Mouse (Mus musculus): ENCODE measurements around the gene Elf1. TPM values are rescaled to one million over a fixed set of nuclear protein-coding genes. Genes with fewer than 3 reads are reported as not detected.
"Not testable (repeated sequence)": the region's sequence is repeated elsewhere in the genome, so short reads cannot be mapped to it uniquely, and the experiment has no call there.

Gene Elf1
- polyA plus RNA-seq (2014; fragmentation: Nextera tagmentation; extraction: Ambion mirVana): 13.9 and 18.5 TPM in 2 replicates

DNA sequence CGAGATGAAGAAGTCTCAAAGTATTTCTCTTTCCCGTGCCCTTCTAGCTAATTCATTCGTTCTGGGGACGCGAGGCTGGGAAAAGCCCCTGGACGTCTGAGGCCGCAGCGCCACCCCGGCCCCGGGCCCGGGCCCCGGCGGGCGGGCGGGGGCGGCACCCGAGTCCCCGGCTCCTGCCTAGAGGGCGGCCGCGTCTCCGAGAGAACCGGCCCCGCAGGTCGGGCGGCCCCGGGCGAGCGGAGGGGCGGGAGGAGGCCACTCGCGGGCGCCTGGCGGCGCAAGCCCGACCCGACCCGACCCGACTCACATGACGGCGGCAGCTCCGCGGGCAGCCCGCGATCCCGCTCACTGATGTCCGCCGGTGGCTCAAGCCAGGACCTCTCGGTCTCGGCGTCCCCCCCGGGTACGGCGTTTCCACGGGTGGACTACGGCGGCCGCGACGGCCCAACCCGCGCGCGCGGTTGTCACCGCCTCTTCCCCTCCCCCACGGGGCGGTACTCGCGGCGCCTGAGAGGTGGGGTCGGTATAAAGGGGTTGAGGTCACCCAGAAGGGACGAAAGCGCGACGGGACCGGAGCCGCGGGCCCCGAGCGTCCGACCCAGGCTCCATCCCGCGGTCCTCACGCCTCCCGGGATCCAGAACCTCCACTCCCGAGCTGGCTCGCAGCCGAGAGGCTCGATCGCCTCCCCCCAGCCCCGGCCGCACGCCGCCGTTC lies at the start of gene Elf1:
TSS of gene Elf1 (plus strand) at position 571 of the 715 bp plus-strand sequence.
- H3K27me3 ChIP-seq (ENCODE audit: control insufficient read depth, insufficient read depth, low read length): no peaks in the 10 kb centered on the region
- peak within 1 kb of the TSS; percentile 99 for H3K27ac ChIP-seq (ENCODE audit: low read depth, low read length)
- peak; percentile 85 for ATAC-seq (ENCODE audit: low FRiP score, low TSS enrichment)
- under 1% methylated on average over 52 of the region's 96 CpGs for WGBS
- peaks cover 20% of the 10 kb centered on the region for H3K4me1 ChIP-seq (ENCODE audit: control insufficient read depth, insufficient read depth, low read length)
- H3K36me3 ChIP-seq (ENCODE audit: control insufficient read depth, insufficient read depth, low read length): peaks cover 11% of the 10 kb centered on the region
- H3K9me3 ChIP-seq (ENCODE audit: control insufficient read depth, low read length): no peaks in the 10 kb centered on the region
- H3K9ac ChIP-seq (ENCODE audit: low read depth, low read length): peak within 1 kb of the TSS; percentile 95
- H3K4me2 ChIP-seq (replicated peaks; ENCODE audit: low read depth, low read length): peak within 1 kb of the TSS; percentile 81
- peak within 1 kb of the TSS; percentile 87 for H3K4me3 ChIP-seq (ENCODE audit: low read length)

DNA sequence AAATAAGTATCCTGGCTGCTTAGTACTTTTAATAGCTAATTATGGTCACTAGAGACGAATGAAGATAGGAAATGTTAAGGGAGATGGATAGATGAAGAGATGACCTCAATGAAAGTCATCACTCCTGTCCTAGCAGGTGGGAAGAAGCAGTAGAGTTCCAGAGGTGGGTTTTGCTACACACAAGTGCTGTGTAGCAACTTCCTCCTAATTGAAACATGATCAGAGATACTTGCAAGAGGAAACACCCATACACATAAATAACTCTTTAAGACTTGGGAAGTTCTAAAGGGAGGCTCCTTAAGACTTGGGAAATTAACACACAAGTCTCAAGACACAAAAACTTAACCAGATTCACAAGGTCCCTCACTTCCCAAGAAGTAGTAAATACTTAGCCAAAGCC lies 46.9 kb upstream of the Elf1 start:
- Histone ChIP-seq H3K9ac (ENCODE audit: low read depth, low read length) (no peak overlapping the region), H3K27me3 (ENCODE audit: control insufficient read depth, insufficient read depth, low read length) (no peaks in the 10 kb centered on the region), H3K4me2 (replicated peaks; ENCODE audit: low read depth, low read length) (no peak overlapping the region), H3K9me3 (ENCODE audit: control insufficient read depth, low read length) (no peaks in the 10 kb centered on the region), H3K27ac (ENCODE audit: low read depth, low read length) (no peak overlapping the region), H3K4me3 (ENCODE audit: low read length) (no peak overlapping the region), H3K4me1 (ENCODE audit: control insufficient read depth, insufficient read depth, low read length) (no peaks in the 10 kb centered on the region), H3K36me3 (ENCODE audit: control insufficient read depth, insufficient read depth, low read length) (no peaks in the 10 kb centered on the region)
- 69% methylated on average over 1 of the region's 1 CpGs for WGBS
- no peak for ATAC-seq (ENCODE audit: low FRiP score, low TSS enrichment)

DNA sequence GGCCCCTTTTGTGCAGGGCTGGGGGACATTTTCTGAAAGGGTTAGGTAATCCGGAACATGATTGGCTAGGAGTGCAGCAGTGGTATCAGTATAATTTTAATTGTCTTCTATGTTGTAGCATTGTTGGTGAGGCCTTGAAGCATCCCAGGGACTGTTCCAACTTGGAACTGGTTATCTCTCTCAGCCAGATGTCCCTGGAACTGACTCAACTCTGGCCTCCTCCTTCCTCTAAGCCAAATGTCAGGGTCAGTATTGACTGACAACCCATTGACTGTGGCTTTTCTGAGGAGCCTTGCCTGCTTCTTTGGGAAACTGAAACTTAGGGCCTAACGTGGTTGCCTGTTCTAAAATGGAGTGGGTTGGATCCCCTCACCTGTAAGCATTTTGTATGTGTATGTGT lies 40.3 kb upstream of the Elf1 start:
- Histone ChIP-seq H3K4me2 (replicated peaks; ENCODE audit: low read depth, low read length) (no peak overlapping the region), H3K27ac (ENCODE audit: low read depth, low read length) (no peak overlapping the region), H3K4me3 (ENCODE audit: low read length) (no peak overlapping the region), H3K27me3 (ENCODE audit: control insufficient read depth, insufficient read depth, low read length) (no peaks in the 10 kb centered on the region), H3K9ac (ENCODE audit: low read depth, low read length) (no peak overlapping the region), H3K9me3 (ENCODE audit: control insufficient read depth, low read length) (no peaks in the 10 kb centered on the region), H3K4me1 (ENCODE audit: control insufficient read depth, insufficient read depth, low read length) (no peaks in the 10 kb centered on the region), H3K36me3 (ENCODE audit: control insufficient read depth, insufficient read depth, low read length) (no peaks in the 10 kb centered on the region)
- 90% methylated on average over 2 of the region's 2 CpGs for WGBS
- no peak for ATAC-seq (ENCODE audit: low FRiP score, low TSS enrichment)

DNA sequence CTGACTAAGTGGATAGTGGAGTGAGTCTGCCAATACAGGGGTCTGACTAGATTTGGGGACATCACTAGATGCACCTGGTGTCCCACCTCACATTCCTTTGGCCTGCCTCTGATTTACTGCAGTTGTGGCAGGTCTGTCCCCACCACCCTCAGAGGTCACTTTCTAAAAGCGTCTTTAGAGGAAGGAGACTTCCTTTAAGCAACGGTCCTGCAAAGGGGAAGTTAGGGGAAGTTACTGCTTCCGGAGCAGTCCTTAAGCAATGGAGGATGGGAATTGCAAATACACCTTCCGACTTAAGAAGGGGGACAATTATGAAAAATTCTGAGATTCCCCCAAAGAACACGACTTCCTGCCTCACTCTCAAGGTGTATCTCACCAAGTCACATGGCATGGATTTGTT lies 39.6 kb upstream of the Elf1 start:
- Histone ChIP-seq H3K4me1 (ENCODE audit: control insufficient read depth, insufficient read depth, low read length) (no peaks in the 10 kb centered on the region), H3K27me3 (ENCODE audit: control insufficient read depth, insufficient read depth, low read length) (no peaks in the 10 kb centered on the region), H3K27ac (ENCODE audit: low read depth, low read length) (no peak overlapping the region), H3K4me3 (ENCODE audit: low read length) (no peak overlapping the region), H3K9me3 (ENCODE audit: control insufficient read depth, low read length) (no peaks in the 10 kb centered on the region), H3K36me3 (ENCODE audit: control insufficient read depth, insufficient read depth, low read length) (no peaks in the 10 kb centered on the region), H3K4me2 (replicated peaks; ENCODE audit: low read depth, low read length) (no peak overlapping the region), H3K9ac (ENCODE audit: low read depth, low read length) (no peak overlapping the region)
- WGBS: 69% methylated on average over 5 of the region's 5 CpGs
- ATAC-seq (ENCODE audit: low FRiP score, low TSS enrichment): no peak

DNA sequence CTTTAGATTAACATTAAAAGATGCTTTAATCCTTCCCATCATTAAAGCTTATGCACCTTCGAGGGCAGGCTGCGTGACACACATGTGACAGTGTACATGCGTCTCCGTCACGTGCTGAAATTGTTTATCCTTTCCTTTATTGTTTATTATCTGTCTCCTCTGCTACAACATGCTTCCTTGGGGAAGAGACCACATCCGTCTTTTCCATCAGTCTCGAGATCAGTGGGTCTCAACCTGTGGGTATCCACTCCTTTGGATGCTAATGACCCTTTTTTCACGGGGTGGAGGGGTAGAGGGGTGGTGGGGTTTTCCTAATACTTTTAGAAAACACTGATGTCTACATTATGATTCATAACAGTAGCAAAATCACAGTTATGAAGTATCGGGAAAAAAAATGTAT lies 36.4 kb upstream of the Elf1 start:
- no peak overlapping the region for H3K27ac ChIP-seq (ENCODE audit: low read depth, low read length)
- H3K9me3 ChIP-seq (ENCODE audit: control insufficient read depth, low read length): no peaks in the 10 kb centered on the region
- no peak overlapping the region for H3K4me3 ChIP-seq (ENCODE audit: low read length)
- H3K36me3 ChIP-seq (ENCODE audit: control insufficient read depth, insufficient read depth, low read length): no peaks in the 10 kb centered on the region
- no peak for ATAC-seq (ENCODE audit: low FRiP score, low TSS enrichment)
- H3K4me2 ChIP-seq (replicated peaks; ENCODE audit: low read depth, low read length): no peak overlapping the region
- no peak overlapping the region for H3K9ac ChIP-seq (ENCODE audit: low read depth, low read length)
- WGBS: 92% methylated on average over 9 of the region's 9 CpGs
- H3K4me1 ChIP-seq (ENCODE audit: control insufficient read depth, insufficient read depth, low read length): no peaks in the 10 kb centered on the region
- H3K27me3 ChIP-seq (ENCODE audit: control insufficient read depth, insufficient read depth, low read length): no peaks in the 10 kb centered on the region

DNA sequence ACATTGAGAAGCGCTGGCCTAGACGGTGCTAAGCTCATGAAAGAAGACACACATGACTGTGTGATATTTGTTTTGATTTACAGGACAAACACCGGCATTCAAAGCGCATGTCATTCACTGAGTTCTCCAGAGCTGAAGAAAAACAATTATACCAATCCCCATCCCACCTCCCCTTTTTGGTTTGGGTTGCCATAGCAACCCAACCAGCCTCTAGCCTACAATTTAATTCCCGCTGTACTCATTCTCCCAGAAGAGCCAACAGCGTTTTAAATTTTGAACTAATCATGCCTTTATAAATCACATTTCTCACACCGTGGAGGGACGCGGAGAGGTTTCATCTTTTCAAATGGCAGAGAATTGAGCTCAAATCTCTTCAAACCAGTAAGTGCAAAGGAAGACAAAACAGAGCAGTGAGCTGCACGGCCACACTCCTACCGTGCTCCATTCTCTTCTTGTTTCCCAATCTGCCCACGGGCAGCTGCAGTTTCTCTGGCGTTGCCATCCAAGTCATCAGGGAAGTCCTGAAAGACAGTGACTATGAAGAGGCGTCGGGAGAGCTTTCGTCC lies 35.9 kb upstream of the Elf1 start:
- 76% methylated on average over 16 of the region's 16 CpGs for WGBS
- Histone ChIP-seq H3K27ac (ENCODE audit: low read depth, low read length) (no peak overlapping the region), H3K27me3 (ENCODE audit: control insufficient read depth, insufficient read depth, low read length) (no peaks in the 10 kb centered on the region), H3K4me2 (replicated peaks; ENCODE audit: low read depth, low read length) (no peak overlapping the region), H3K9ac (ENCODE audit: low read depth, low read length) (no peak overlapping the region), H3K36me3 (ENCODE audit: control insufficient read depth, insufficient read depth, low read length) (no peaks in the 10 kb centered on the region), H3K4me1 (ENCODE audit: control insufficient read depth, insufficient read depth, low read length) (no peaks in the 10 kb centered on the region), H3K4me3 (ENCODE audit: low read length) (no peak overlapping the region), H3K9me3 (ENCODE audit: control insufficient read depth, low read length) (no peaks in the 10 kb centered on the region)
- ATAC-seq (ENCODE audit: low FRiP score, low TSS enrichment): no peak

DNA sequence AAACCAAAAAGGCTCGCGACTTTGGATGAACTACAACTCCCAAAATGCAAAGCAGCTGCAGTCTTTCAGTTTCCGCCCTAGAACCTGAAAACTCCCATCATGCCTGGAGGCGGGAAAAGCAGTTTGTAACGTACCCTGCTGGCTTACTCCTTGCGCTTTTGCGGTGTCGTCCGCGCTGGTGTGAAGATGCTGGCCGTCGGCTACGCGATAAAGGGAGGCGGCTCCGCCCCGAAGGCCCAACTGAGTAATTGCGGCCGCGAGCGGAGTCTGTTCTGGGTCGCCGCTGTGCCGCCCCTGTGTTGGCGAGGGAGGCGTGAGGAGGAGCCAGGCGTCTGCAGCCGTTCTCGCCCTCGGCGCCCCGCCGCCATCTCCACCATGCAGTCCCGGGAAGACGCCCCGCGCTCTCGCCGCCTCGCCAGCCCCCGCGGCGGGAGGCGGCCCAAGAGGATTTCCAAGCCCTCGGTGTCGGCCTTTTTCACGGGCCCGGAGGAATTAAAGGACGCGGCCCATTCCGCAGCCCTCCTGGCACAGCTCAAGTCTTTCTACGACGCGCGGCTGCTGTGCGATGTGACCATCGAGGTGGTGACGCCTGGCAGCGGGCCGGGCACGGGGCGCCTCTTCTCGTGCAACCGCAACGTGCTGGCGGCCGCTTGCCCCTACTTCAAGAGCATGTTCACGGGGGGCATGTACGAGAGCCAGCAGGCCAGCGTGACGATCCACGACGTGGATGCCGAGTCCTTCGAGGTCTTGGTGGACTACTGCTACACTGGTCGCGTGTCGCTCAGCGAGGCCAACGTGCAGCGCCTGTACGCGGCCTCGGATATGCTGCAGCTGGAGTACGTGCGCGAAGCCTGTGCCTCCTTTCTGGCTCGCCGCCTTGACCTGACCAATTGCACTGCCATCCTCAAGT lies 29.1 kb upstream of the Elf1 start, which contains the start of gene Kbtbd6:
TSS of gene Kbtbd6 (plus strand) at position 155 of the 910 bp plus-strand sequence.
- 0 out of 2 replicates have a peak within 1 kb of the TSS, but pooled peaks have one; percentile 37 for H3K27ac ChIP-seq (ENCODE audit: low read depth, low read length)
- H3K9me3 ChIP-seq (ENCODE audit: control insufficient read depth, low read length); H3K36me3 ChIP-seq (ENCODE audit: control insufficient read depth, insufficient read depth, low read length); H3K4me1 ChIP-seq (ENCODE audit: control insufficient read depth, insufficient read depth, low read length); H3K27me3 ChIP-seq (ENCODE audit: control insufficient read depth, insufficient read depth, low read length): not testable (repeated sequence)
- WGBS: 10% methylated on average over 37 of the region's 89 CpGs
- ATAC-seq (ENCODE audit: low FRiP score, low TSS enrichment): peak; percentile 93
- peak within 1 kb of the TSS; percentile 49 for H3K4me3 ChIP-seq (ENCODE audit: low read length)
- peak within 1 kb of the TSS; percentile 68 for H3K9ac ChIP-seq (ENCODE audit: low read depth, low read length)
- H3K4me2 ChIP-seq (replicated peaks; ENCODE audit: low read depth, low read length): peak within 1 kb of the TSS; percentile 69

DNA sequence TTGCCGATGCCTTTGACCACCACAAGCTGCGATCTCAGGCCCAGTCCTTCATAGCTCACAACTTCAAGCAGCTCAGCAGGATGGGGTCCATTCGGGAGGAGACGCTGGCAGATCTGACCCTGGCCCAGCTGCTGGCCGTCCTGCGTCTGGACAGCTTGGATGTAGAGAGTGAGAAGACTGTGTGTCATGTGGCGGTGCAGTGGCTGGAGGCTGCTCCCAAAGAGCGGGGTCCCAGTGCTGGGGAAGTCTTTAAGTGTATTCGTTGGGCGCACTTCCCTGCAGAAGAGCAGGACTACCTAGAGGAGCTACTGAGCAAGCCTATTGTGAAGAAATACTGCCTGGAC lies 28.4 kb upstream of the Elf1 start:
- not testable (repeated sequence) for H3K36me3 ChIP-seq (ENCODE audit: control insufficient read depth, insufficient read depth, low read length); ATAC-seq (ENCODE audit: low FRiP score, low TSS enrichment); H3K4me2 ChIP-seq (replicated peaks; ENCODE audit: low read depth, low read length); H3K9me3 ChIP-seq (ENCODE audit: control insufficient read depth, low read length); H3K27ac ChIP-seq (ENCODE audit: low read depth, low read length); H3K9ac ChIP-seq (ENCODE audit: low read depth, low read length); H3K4me3 ChIP-seq (ENCODE audit: low read length); H3K27me3 ChIP-seq (ENCODE audit: control insufficient read depth, insufficient read depth, low read length); H3K4me1 ChIP-seq (ENCODE audit: control insufficient read depth, insufficient read depth, low read length)
- 98% methylated on average over 6 of the region's 10 CpGs for WGBS

DNA sequence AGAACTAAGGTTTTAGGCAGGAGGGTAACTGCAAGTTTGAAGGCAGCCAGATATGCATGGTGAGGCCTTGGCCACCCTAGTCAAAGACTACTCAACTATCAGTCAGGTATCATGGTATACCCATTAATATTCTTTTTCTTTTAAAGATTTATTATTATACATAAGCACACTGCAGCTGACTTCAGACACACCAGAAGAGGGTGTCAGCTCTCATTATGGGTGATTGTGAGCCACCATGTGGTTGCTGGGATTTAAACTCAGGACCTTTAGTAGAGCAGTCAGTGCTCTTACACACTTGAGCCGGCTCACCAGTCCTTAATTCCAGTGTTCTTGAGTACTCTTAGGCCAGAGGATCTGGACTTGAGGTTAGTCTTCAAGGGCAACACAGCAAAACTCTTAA lies 20.6 kb upstream of the Elf1 start:
- H3K27ac ChIP-seq (ENCODE audit: low read depth, low read length): no peak overlapping the region

More for the DNA sequence above, 20.6 kb upstream of the Elf1 start:
- H3K36me3 ChIP-seq (ENCODE audit: control insufficient read depth, insufficient read depth, low read length): peaks cover 32% of the 10 kb centered on the region
- no peaks in the 10 kb centered on the region for H3K4me1 ChIP-seq (ENCODE audit: control insufficient read depth, insufficient read depth, low read length)
- no peak overlapping the region for H3K4me3 ChIP-seq (ENCODE audit: low read length)
- no peak overlapping the region for H3K4me2 ChIP-seq (replicated peaks; ENCODE audit: low read depth, low read length)
- ATAC-seq (ENCODE audit: low FRiP score, low TSS enrichment): no peak
- 100% methylated on average over 1 of the region's 1 CpGs for WGBS
- no peaks in the 10 kb centered on the region for H3K27me3 ChIP-seq (ENCODE audit: control insufficient read depth, insufficient read depth, low read length)
- H3K9me3 ChIP-seq (ENCODE audit: control insufficient read depth, low read length): no peaks in the 10 kb centered on the region
- no peak overlapping the region for H3K9ac ChIP-seq (ENCODE audit: low read depth, low read length)
